ENCODE assay signal across 8 mouse cellular contexts in genomic region chr13:97145834-97146233, GRCm38 (mm10). TPM values are rescaled to one million over a fixed set of nuclear protein-coding genes. Genes with fewer than 3 reads are reported as not detected.
A peak's percentile ranks its signal among the peaks of the same experiment; 100 is the strongest.
DNase-seq lines count a peak whose midpoint lies in the region; ATAC-seq and TF ChIP-seq lines count a peak whose summit lies in the region.

No protein-coding gene starts in this region.

- no peak overlapping the region for H3K27ac ChIP-seq in gastrocnemius, adult 2 months

- TF ChIP-seq CTCF in gastrocnemius, adult 2 months (IDR thresholded peaks at IDR 0.05): peak; percentile 76

- peak; percentile 33 for DNase-seq in gastrocnemius, adult 2 months
- DNase-seq in gastrocnemius, adult 8-10 months (ENCODE audit: low spot score in 2 of 2): no peak
- DNase-seq in ovary, postnatal 14 days (ENCODE audit: low spot score): peak; percentile 16
- DNase-seq in ovary, adult 18-20 months (ENCODE audit: low spot score): no peak
- DNase-seq in c-Kit-positive CD71-negative TER-119-negative erythroid progenitor cells, embryonic 14.5 days (ENCODE audit: low read depth): peak; percentile 43
- DNase-seq in heart, postnatal 14 days: peak; percentile 47 to 64
- no peak for DNase-seq in frontal cortex, postnatal 36 days (ENCODE audit: low spot score in 2 of 2)

- peak; percentile 78 for ATAC-seq in monocyte, adult 5-6 weeks (replicated peaks; ENCODE audit: insufficient number of reproducible peaks, low FRiP score, low TSS enrichment, poor library complexity, severe bottlenecking)

- H3K4me3 ChIP-seq in gastrocnemius, adult 2 months: no peak overlapping the region

- intact Hi-C loops in gastrocnemius, adult 2 months (cut with DNase I): no loop called here
- intact Hi-C loops in heart, postnatal 14 days (cut with DNase I): loop anchor here (10.0 kb wide), 1 partner anchor 291 kb away; no protein-coding TSS in a partner anchor

RNA-seq across cellular contexts. Expression of gene Gfm2, which starts 8.1 kb away (rescaled TPM):
- total RNA-seq in gastrocnemius, adult 2 months (2021): 10 to 100 TPM; 45.8 to 58.9 TPM
- 10 to 100 TPM; 46.6 to 53.9 (median 51.7) TPM for total RNA-seq in gastrocnemius, adult 8-10 months (2022)
- 10 to 100 TPM; 45.4 TPM for total RNA-seq in heart, postnatal 14 days (2021)
- total RNA-seq in monocyte, adult 5-6 weeks (2017): 17.4 to 58.4 TPM (median 36.9 TPM) in 3 replicates

RNA-seq across cellular contexts. Expression of gene Nsa2, which starts 8.1 kb away (rescaled TPM):
- 10 to 100 TPM; 41.5 to 48.3 TPM for total RNA-seq in gastrocnemius, adult 2 months (2021)
- total RNA-seq in gastrocnemius, adult 8-10 months (2022): 10 to 100 TPM; 32.5 to 42.2 (median 36.2) TPM
- 10 to 100 TPM; 49.9 to 50.5 TPM for total RNA-seq in heart, postnatal 14 days (2021)
- 339 to 542 TPM (median 450 TPM) in 3 replicates for total RNA-seq in monocyte, adult 5-6 weeks (2017)

RNA-seq across cellular contexts. Expression of gene Gm6169, which starts 46.8 kb away (rescaled TPM):
- total RNA-seq in gastrocnemius, adult 2 months (2021): 1 to 10 TPM in 1 of 2 experiments, not detected in 1; 7.3 TPM
- total RNA-seq in gastrocnemius, adult 8-10 months (2022): 1 to 10 TPM in 2 of 4 experiments, under 1 TPM in 1, not detected in 1; 0.31 to 8.1 (median 5.0) TPM
- 10 to 100 TPM in 1 of 2 experiments, under 1 TPM in 1; 0.63 to 14.3 TPM for total RNA-seq in heart, postnatal 14 days (2021)
- 1.2 to 5.6 TPM (median 1.3 TPM) in 3 replicates for total RNA-seq in monocyte, adult 5-6 weeks (2017)

RNA-seq across cellular contexts. Expression of gene Hexb, which starts 52.3 kb away (rescaled TPM):
- total RNA-seq in gastrocnemius, adult 2 months (2021): 10 to 100 TPM in 1 of 2 experiments, 1 to 10 TPM in 1; 7.6 to 10.9 TPM
- 1 to 10 TPM; 5.4 to 7.3 (median 6.4) TPM for total RNA-seq in gastrocnemius, adult 8-10 months (2022)
- 10 to 100 TPM; 22.9 to 24.4 TPM for total RNA-seq in heart, postnatal 14 days (2021)
- total RNA-seq in monocyte, adult 5-6 weeks (2017): 72.1 to 103 TPM (median 100 TPM) in 3 replicates

Comparison
In these comparisons a context has a peak if more than half of its experiments do, and no peak if none do; other contexts are left out.
1. DNase-seq: peak in gastrocnemius, adult 2 months (single experiment), ovary, postnatal 14 days (single experiment), c-Kit-positive CD71-negative TER-119-negative erythroid progenitor cells, embryonic 14.5 days (single experiment) and heart, postnatal 14 days (2 of 2); none in gastrocnemius, adult 8-10 months (0 of 2), ovary, adult 18-20 months (single experiment) and frontal cortex, postnatal 36 days (0 of 2).